Mouse (Mus musculus) C2C12 (cell line): ENCODE measurements at regions not wholly inside any gene's neighbourhood (a gene's known extent, or its start where the extent isn't known, plus 50 kb on each side); places are given as distances from the start of the nearest gene placed in this dataset.

Experiments
- MAX ChIP-seq: IDR thresholded peaks from one replicate; pipeline ENCODE4 v1.6.1; 2011; ENCODE audit warnings: mild to moderate bottlenecking, control low read depth
- MYOG ChIP-seq: IDR thresholded peaks from one replicate; pipeline ENCODE4 v1.6.1; 2011; ENCODE audit not compliant: control insufficient read depth, insufficient read length; ENCODE audit errors: extremely low read depth

DNA sequence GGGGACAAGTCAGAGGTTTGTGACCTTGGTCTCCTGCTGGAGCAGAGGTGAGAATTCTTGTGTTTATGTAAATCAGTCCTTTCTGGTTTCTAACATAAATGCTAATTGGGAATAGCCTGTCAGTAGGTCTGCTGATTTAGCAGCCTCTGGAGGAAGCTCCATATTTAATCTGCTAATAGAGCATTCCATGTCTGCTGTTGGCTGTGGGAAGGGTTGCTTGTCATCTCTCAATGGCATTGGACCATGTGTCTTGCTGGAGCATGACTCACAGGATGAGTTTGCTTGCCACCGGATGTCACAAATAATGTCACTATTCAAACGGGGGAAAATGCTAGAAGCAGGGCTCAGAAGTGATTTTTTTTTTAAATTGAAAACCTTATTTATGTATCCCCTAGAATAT is 82.9 kb upstream of the Slc24a3 start:
- TF ChIP-seq MYOG (no peak), MAX (no peak)
